Mouse (Mus musculus) heart, adult 2 months (tissue): ENCODE data around the gene Hdac8.

Source experiments
- CTCF ChIP-seq: fragments of 200-600 bp; IDR thresholded peaks from 2 replicates; pipeline ENCODE4 v1.8.1; 2022; ENCODE audit warnings: antibody characterized with exemption, mild to moderate bottlenecking, moderate library complexity
- EP300 ChIP-seq: fragments of 200-500 bp; IDR thresholded peaks from 2 replicates; pipeline ENCODE4 v1.6.1; 2011; ENCODE audit warnings: low read depth, low read length, control low read depth; ENCODE audit not compliant: insufficient read depth
- POLR2A ChIP-seq: fragments of 200-500 bp; IDR thresholded peaks from 2 replicates; pipeline ENCODE4 v1.6.1; 2011; ENCODE audit warnings: mild to moderate bottlenecking, low read depth, low read length, control low read depth; ENCODE audit not compliant: insufficient read depth

- TF ChIP-seq EP300: no peak
- TF ChIP-seq POLR2A: no peak
- TF ChIP-seq CTCF: no peak
Measured at GRCm38 (mm10) chrX:102284889-102285288, 220.3 kb downstream of the Hdac8 start.
